Mouse (Mus musculus) monocyte, adult 2 months (primary cell): ENCODE measurements at regions not wholly inside any gene's neighbourhood (a gene's known extent, or its start where the extent isn't known, plus 50 kb on each side); places are given as distances from the start of the nearest gene placed in this dataset.

ENCODE experiments used
- DNase-seq, 2 experiments: peaks; one replicate each; pipeline ENCODE4 v3.0.0; 2022; ENCODE audit warnings: low spot score in 2 of 2, low read depth in 1 of 2

DNA sequence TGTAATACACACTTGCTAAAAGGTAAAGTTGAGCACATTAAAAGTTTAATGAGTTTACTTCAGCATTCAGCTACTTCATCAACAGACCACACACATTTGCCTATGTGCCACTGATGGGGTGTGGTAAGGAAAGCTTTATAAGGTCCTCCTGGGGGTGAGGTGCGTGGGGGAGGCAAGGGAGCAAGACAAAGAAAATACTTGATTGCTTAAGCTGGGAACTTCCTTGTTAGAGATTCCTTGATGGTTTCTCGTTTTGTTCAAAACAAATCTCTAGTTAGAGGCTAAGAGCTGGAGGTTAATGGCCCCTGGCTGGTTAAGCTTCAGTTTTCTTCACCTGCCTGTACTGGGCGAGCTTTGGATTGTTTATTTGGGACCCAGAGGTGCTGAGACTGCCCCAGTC is 220.7 kb downstream of the Maf start:
- DNase-seq = no peak

- no peak for DNase-seq
These were observed 226.5 kb downstream of the Maf start for GRCm38 (mm10) chr8:115481136-115481535.

GRCm38 (mm10) chr8:115478406-115479060 is 229.1 kb downstream of the Maf start:
- no peak for DNase-seq

GRCm38 (mm10) chr8:115476071-115476470 is 231.5 kb downstream of the Maf start:
- no peak for DNase-seq

DNA sequence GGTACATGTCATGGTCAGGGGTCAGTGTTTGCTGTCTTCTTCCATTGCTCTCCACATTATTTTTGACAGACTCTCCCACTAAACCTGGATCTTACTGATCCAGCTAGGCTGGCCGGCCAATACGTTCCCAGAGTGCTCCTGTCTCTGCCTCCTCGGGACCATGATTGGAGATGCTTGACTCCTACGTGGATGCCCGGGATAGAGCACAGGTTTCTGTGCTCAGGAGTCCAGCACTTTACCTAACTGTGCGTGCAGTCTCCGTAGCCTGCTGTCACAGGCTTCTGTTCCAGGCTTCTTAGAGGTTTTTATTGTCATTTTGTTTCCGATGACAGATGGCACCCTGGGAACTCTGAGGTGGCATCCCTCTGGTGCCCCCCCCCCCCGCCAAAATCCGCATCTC is 232.4 kb downstream of the Maf start:
- DNase-seq = no peak

DNA sequence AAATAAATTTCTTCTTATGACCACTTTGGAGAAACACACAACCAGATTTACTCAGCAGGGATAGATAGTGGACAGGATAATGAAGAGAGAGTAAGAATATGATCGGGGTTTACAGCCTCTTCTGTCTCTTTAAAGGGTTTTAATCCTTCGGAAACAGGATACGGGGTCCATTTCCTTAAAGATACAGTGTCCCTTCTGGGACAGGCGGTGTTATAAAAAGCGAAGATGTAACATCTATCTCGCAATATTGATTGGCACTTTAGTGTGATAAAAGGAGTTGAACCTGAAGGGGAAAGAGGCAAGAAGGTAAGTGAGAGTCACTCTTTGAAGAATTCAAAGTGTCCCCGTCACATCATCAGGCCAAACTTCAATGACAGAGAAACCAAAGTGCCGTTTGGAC is 233.6 kb downstream of the Maf start:
- no peak for DNase-seq

DNA sequence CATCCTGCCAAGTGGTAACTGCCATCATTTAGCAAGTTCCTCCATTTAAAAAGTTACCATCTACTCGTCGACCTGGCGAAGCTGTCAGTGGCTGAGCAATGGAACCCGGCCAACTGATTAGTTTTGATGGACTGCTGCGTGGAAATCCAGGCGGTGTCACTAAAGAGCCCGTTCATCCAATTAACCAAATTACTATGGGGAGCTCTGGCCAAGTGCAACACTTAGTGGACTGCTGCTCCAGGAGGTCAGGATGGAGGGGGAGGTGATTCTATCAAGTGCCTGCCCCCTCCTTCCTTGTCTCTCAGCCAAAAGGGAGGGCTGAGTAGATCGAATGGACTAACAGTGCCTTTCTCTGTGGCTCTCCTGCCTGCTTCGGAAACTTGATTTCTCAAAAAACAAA is 241.0 kb downstream of the Maf start:
- no peak for DNase-seq

- DNase-seq = no peak
These were observed 241.5 kb downstream of the Maf start for GRCm38 (mm10) chr8:115466122-115466521.

DNA sequence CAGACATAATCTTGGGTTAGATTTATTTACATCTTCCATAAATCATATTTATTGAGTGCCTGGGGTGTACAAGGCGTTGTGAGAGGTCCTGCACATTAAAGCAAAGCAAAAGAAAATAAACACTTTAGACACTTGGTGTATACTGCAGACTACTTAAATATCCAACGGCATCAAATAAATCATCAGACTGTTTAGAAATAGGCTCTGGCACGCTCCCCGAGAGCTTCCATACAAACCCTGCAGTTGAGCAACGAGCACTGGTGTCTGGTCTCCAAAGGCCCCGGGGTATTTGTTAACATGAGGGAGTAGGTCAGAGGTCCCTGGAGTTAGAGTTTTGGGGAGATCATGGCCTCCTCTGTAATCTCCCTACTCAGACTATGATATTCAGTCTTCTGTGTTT is 244.9 kb downstream of the Maf start:
- no peak for DNase-seq

DNA sequence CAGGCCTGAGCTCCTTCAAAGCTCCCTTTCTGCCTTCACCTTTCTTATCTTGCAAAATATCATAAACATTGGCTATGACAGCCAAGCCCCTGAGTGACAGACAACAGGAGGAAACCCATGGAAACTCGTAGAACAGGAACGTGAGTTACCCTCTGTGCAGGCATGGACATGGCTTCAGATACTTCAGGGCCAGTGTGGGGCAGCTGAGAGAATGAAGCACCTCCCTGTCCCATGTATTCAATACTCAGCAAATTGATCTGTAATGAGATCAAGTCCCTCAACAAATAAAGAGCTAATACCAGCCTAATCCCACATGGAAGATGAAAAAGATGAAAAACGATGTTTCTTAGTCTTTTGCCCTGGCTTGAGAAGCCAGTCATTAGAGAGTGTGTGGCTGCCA is 249.5 kb downstream of the Maf start:
- DNase-seq = no peak

- DNase-seq = no peak
These were observed 256.8 kb downstream of the Maf start for GRCm38 (mm10) chr8:115450789-115451188.

DNA sequence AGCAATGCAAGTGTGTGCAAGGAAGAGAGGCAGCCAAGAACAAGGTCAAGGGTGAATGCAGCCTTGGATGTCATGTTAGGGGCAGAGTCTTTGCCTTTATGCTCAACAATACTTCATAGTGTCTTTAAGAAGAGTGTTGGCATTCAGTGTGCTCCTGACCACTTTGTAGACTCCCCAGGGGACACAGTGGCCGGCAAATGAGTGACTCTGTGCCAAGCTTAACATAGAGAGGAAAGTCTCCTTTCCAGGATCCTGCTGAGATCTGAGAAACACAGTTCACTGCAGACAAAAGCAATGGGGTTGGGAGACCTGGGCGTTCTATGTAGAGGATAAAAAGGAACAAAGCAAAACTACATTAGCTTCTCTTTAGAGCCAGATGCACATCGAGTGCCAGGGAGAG is 259.2 kb downstream of the Maf start:
- no peak for DNase-seq

- DNase-seq = no peak
These were observed 263.1 kb downstream of the Maf start for GRCm38 (mm10) chr8:115444519-115444918.

GRCm38 (mm10) chr8:115441943-115442550 is 265.5 kb downstream of the Maf start:
- DNase-seq = no peak

GRCm38 (mm10) chr8:115441323-115441722 is 266.3 kb downstream of the Maf start:
- no peak for DNase-seq

GRCm38 (mm10) chr8:115440151-115440550 is 267.4 kb downstream of the Maf start:
- no peak for DNase-seq

DNA sequence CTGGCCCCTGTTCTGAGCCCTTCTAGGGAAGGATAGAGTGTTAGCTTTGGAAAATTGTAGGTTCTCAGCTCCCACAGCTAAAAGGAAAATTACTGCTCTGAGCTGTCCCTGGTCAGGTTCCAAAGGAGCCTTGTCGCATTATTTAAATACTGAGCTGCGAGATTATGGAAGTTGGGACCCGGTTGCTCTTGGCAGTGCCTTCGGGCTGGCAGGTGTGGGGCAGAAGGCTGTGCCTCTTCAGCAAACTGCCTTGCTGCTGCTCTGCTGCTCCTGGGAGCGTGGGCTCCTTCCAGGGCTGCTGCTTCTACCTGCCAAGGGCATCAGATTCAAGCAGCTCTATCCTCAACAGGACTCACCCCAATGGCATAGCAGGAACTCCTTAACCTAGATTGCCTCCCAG is 268.1 kb downstream of the Maf start:
- no peak for DNase-seq

DNA sequence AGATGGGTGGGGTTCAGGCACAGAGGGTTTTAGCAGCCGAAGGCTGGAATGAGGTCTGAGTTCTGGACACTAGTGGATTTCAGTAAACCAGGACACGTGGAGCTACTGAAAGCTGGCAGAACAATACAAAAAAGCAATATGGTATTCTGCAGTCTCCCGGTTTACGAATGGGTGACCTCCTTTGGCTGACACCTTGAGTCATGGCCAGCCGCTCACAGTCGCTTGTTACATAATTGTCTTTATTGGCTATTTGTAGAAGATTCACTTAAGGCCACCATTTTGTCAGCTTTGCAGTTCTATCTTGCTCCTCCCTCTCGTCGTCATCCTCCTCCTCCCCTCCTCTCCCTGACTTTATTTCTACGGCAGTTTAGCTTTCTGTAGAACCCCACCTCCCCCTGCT is 269.6 kb downstream of the Maf start:
- no peak for DNase-seq

DNA sequence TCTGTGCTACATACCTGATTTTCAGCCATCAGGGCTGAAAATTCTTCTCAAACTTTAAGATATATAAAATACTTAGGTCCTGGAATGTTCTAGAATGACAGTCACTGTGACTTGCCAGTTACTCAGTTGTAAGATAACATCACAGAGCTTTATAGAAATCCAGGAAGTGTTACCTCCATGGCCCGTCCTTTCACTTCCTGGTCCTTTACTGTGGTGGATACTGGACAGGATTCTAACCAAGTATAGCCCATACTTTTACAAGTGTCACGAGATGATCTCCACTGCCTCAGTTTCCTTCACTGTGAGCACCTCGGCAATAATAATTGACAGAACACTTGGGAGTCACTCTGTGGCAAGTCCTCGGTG is 271.3 kb downstream of the Maf start:
- no peak for DNase-seq

GRCm38 (mm10) chr8:115435720-115436355 is 271.8 kb downstream of the Maf start:
- DNase-seq = no peak

- DNase-seq = no peak
These were observed 275.1 kb downstream of the Maf start for GRCm38 (mm10) chr8:115432396-115433040.

GRCm38 (mm10) chr8:115430793-115431192 is 276.8 kb downstream of the Maf start:
- DNase-seq = no peak
